Mouse (Mus musculus) embryonic facial prominence, embryonic 14.5 days (tissue): Measurements from ENCODE around the gene Snx3. TPM values are rescaled to one million over a fixed set of nuclear protein-coding genes. Genes with fewer than 3 reads are reported as not detected.

ENCODE experiments used
- ATAC-seq: fragments of 200-750 bp; cut with Nextera tagmentation; 2 replicates; pipeline ENCODE4 v1.8.0; 2017; ENCODE audit warnings: low read depth, moderate number of reproducible peaks, moderate TSS enrichment
- DNase-seq: peaks from one replicate; pipeline ENCODE4 v3.0.0-alpha.2; 2015; ENCODE audit warnings: low spot score
- H3K27ac ChIP-seq: fragments of 300-500 bp; sonication (generic); replicated peaks from 2 replicates; pipeline ENCODE4 v1.5.1; 2014; ENCODE audit warnings: low read depth, mild to moderate bottlenecking, low read length, moderate library complexity
- H3K27me3 ChIP-seq: fragments of 300-500 bp; sonication (generic); replicated peaks from 2 replicates; pipeline ENCODE4 v1.6.1; 2014; ENCODE audit warnings: low read length; ENCODE audit not compliant: control insufficient read depth, insufficient read depth
- H3K36me3 ChIP-seq: fragments of 300-500 bp; sonication (generic); 2 replicates; pipeline ENCODE4 v1.6.1; 2014; ENCODE audit warnings: low read length, mixed read lengths; ENCODE audit not compliant: control insufficient read depth, insufficient read depth
- H3K4me1 ChIP-seq: fragments of 300-500 bp; sonication (generic); 2 replicates; pipeline ENCODE4 v1.6.1; 2014; ENCODE audit warnings: antibody characterized with exemption, low read length; ENCODE audit not compliant: control insufficient read depth, insufficient read depth
- H3K4me2 ChIP-seq: fragments of 300-500 bp; sonication (generic); 2 replicates; pipeline ENCODE4 v1.6.1; 2014; ENCODE audit warnings: low read depth, mild to moderate bottlenecking, low read length, moderate library complexity, mixed read lengths
- H3K4me3 ChIP-seq: fragments of 300-500 bp; sonication (generic); 2 replicates; pipeline ENCODE4 v1.5.1; 2014; ENCODE audit warnings: low read depth, mild to moderate bottlenecking, low read length
- H3K9ac ChIP-seq: fragments of 300-500 bp; sonication (generic); 2 replicates; pipeline ENCODE4 v1.6.1; 2014; ENCODE audit warnings: low read depth, mild to moderate bottlenecking, low read length, moderate library complexity, mixed read lengths
- H3K9me3 ChIP-seq: fragments of 300-500 bp; sonication (generic); 2 replicates; pipeline ENCODE4 v1.6.1; 2016; ENCODE audit warnings: low read length; ENCODE audit not compliant: control insufficient read depth
- WGBS: fragments of 180-500 bp; shearing (Covaris S2); extraction: QIAGEN DNeasy Blood & Tissue Kit; methylation state at CpG from one replicate; pipeline ENCODE4 v1.1.7; 2014; 5-methylcytosine and 5-hydroxymethylcytosine counted together
- polyA plus RNA-seq: library from polyadenylated mRNA; unstranded; fragments of >200 nt; fragmentation: Nextera tagmentation; extraction: Ambion mirVana; gene quantifications from 2 replicates; pipeline ENCODE4 v1.2.1, GENCODE M21; 2014

Snx3 gene
- polyA plus RNA-seq, 1 experiment from 2014 or later: 326 TPM

GRCm38 (mm10) chr10:42500611-42501010, 1.2 kb upstream of the Snx3 start:
- peak overlapping the region; percentile 99 for H3K27ac ChIP-seq
- 91% methylated on average over 8 of the region's 8 CpGs for WGBS

GRCm38 (mm10) chr10:42501161-42501560, 669 bp upstream of the Snx3 start:
- no peaks in the 10 kb centered on the region for H3K9me3 ChIP-seq
- DNase-seq: no peak
- H3K27ac ChIP-seq: peak overlapping the region; percentile 99
- 81% methylated on average over 5 of the region's 5 CpGs for WGBS
- H3K4me3 ChIP-seq: peak overlapping the region; percentile 96
- H3K36me3 ChIP-seq: 0 out of 2 replicates have a peak, but pooled peaks cover 4% of the 10 kb centered on the region
- no peak for ATAC-seq
- H3K27me3 ChIP-seq: no peaks in the 10 kb centered on the region
- no peaks in the 10 kb centered on the region for H3K4me1 ChIP-seq
- 0 out of 2 replicates have a peak overlapping the region, but pooled peaks have one; percentile 95 for H3K9ac ChIP-seq
- peak overlapping the region; percentile 80 for H3K4me2 ChIP-seq

More at GRCm38 (mm10) chr10:42500611-42501010, 1.2 kb upstream of the Snx3 start:
- Histone ChIP-seq H3K27me3 (no peaks in the 10 kb centered on the region), H3K36me3 (0 out of 2 replicates have a peak, but pooled peaks cover 4% of the 10 kb centered on the region), H3K9me3 (no peaks in the 10 kb centered on the region), H3K9ac (no peak overlapping the region), H3K4me2 (no peak overlapping the region), H3K4me3 (no peak overlapping the region), H3K4me1 (no peaks in the 10 kb centered on the region)
- ATAC-seq (no peak), DNase-seq (no peak)

- H3K27ac ChIP-seq: peak overlapping the region; percentile 99
- H3K4me3 ChIP-seq: peak overlapping the region; percentile 96
- ATAC-seq (peak; percentile 33), DNase-seq (peak; percentile 87)
- peak overlapping the region; percentile 80 for H3K4me2 ChIP-seq
- H3K27me3 ChIP-seq: no peaks in the 10 kb centered on the region
- no peaks in the 10 kb centered on the region for H3K4me1 ChIP-seq
- H3K9me3 ChIP-seq: no peaks in the 10 kb centered on the region
- H3K9ac ChIP-seq: peak overlapping the region; percentile 95
- H3K36me3 ChIP-seq: peaks cover 13% of the 10 kb centered on the region; the same call in 1 of the 2 replicates
- under 1% methylated on average over 25 of the region's 55 CpGs for WGBS
Observed at GRCm38 (mm10) chr10:42502349-42503111, 700 bp downstream of the Snx3 start.

- H3K4me1 ChIP-seq: no peaks in the 10 kb centered on the region
- H3K27me3 ChIP-seq: no peaks in the 10 kb centered on the region
- H3K9me3 ChIP-seq: no peaks in the 10 kb centered on the region
- H3K9ac ChIP-seq: no peak overlapping the region
- no peak overlapping the region for H3K27ac ChIP-seq
- ATAC-seq (no peak), DNase-seq (no peak)
- WGBS: 88% methylated on average over 10 of the region's 10 CpGs
- H3K4me2 ChIP-seq: no peak overlapping the region
- no peak overlapping the region for H3K4me3 ChIP-seq
- peaks cover 22% of the 10 kb centered on the region for H3K36me3 ChIP-seq
Observed at GRCm38 (mm10) chr10:42504096-42504710, 2.4 kb downstream of the Snx3 start.

- H3K4me3 ChIP-seq: no peak overlapping the region
- H3K9ac ChIP-seq: no peak overlapping the region
- no peaks in the 10 kb centered on the region for H3K27me3 ChIP-seq
- no peak overlapping the region for H3K4me2 ChIP-seq
- 84% methylated on average over 6 of the region's 6 CpGs for WGBS
- no peak overlapping the region for H3K27ac ChIP-seq
- DNase-seq (no peak), ATAC-seq (no peak)
- no peaks in the 10 kb centered on the region for H3K9me3 ChIP-seq
- H3K36me3 ChIP-seq: peaks cover 26% of the 10 kb centered on the region
- no peaks in the 10 kb centered on the region for H3K4me1 ChIP-seq
Observed at GRCm38 (mm10) chr10:42510141-42510540, 8.3 kb downstream of the Snx3 start.

GRCm38 (mm10) chr10:42511184-42512135, 9.6 kb downstream of the Snx3 start:
- DNase-seq (no peak), ATAC-seq (no peak)
- Histone ChIP-seq H3K9ac (no peak overlapping the region), H3K27me3 (no peaks in the 10 kb centered on the region), H3K36me3 (peaks cover 26% of the 10 kb centered on the region), H3K4me1 (no peaks in the 10 kb centered on the region), H3K4me2 (no peak overlapping the region), H3K9me3 (no peaks in the 10 kb centered on the region), H3K27ac (no peak overlapping the region), H3K4me3 (no peak overlapping the region)
- WGBS: 93% methylated on average over 6 of the region's 6 CpGs

- ATAC-seq: no peak
- H3K27ac ChIP-seq: no peak overlapping the region
- no peak overlapping the region for H3K9ac ChIP-seq
- no peak overlapping the region for H3K4me3 ChIP-seq
- H3K4me1 ChIP-seq: no peaks in the 10 kb centered on the region
- H3K4me2 ChIP-seq: no peak overlapping the region
- H3K9me3 ChIP-seq: no peaks in the 10 kb centered on the region
- no peaks in the 10 kb centered on the region for H3K27me3 ChIP-seq
- no peak for DNase-seq
- H3K36me3 ChIP-seq: peaks cover 8% of the 10 kb centered on the region
Observed at GRCm38 (mm10) chr10:42514125-42514524, 12.3 kb downstream of the Snx3 start.

GRCm38 (mm10) chr10:42518363-42518762, 16.5 kb downstream of the Snx3 start:
- Histone ChIP-seq H3K9me3 (no peaks in the 10 kb centered on the region), H3K4me3 (no peak overlapping the region), H3K36me3 (no peaks in the 10 kb centered on the region), H3K4me2 (no peak overlapping the region), H3K4me1 (peaks cover 8% of the 10 kb centered on the region), H3K27ac (no peak overlapping the region), H3K9ac (no peak overlapping the region), H3K27me3 (no peaks in the 10 kb centered on the region)
- no peak for DNase-seq
- ATAC-seq: no peak
- WGBS: 84% methylated on average over 8 of the region's 8 CpGs
